In the genomic region with DNA sequence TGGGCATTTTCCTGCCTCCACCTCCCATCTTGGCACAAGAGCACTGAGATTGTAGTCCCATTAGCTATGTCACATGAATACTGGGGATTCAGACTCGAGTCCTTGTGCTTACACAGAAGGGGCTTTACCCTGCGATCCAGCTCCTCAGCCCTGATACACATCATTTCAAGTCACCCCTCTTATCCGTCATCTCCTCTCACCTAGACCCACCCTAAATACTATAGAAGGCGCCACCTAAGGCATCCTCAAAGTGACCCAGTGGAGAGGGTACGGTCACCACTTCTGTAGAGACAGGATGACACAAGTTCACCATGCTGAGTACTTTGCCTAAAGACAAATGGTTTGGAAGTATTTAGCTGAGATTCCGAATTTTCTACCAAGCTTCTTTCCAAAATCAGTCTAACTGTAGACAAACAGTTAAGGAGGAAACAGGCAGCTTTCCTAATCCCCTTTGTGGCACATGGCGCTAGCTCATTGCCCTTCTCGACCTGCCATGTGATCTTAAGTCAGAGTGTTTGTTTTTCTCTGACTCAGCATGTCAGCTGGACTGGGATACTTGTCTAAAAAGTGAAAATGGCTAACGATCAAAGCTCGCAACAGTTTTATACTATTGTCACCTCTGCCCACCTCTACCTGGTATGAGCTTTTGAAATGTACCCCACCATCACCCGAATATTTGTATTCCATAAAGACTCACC, we compare ENCODE assay signal across 14 mouse cellular contexts. TPM values are rescaled to one million over a fixed set of nuclear protein-coding genes. Genes with fewer than 3 reads are reported as not detected.
DNase-seq lines count a peak whose midpoint lies in the region; ATAC-seq and TF ChIP-seq lines count a peak whose summit lies in the region.
"Had no signal": no experiment of that assay in that cellular context is flagged by ENCODE, and none has a peak within 500 bp of the region (broad histone marks: within the 10 kb centered on the region; RNA-seq: fewer than 3 reads in every experiment).

No protein-coding gene starts in this region.

- peak; percentile 41 for DNase-seq in adrenal gland, adult 2 months
- no peak for DNase-seq in adrenal gland, postnatal 4 days (ENCODE audit: low spot score in 2 of 2)
- peak; percentile 24 for DNase-seq in urinary bladder, postnatal 14 days (ENCODE audit: low spot score)
- DNase-seq in urinary bladder, postnatal 25 days (ENCODE audit: low spot score), result no peak
- DNase-seq in yolk sac, embryonic 10.5 days (ENCODE audit: low spot score), result peak; percentile 30
- DNase-seq in frontal cortex, postnatal 10 days (ENCODE audit: low spot score in 2 of 2), result no peak
- DNase-seq in forebrain, postnatal 0 days, result no peak

- no peaks in the 10 kb centered on the region for H3K27me3 ChIP-seq in lung, embryonic 16.5 days (ENCODE audit: control insufficient read depth, insufficient read depth, low read depth, low read length)
- H3K27me3 ChIP-seq in forebrain, postnatal 0 days (ENCODE audit: insufficient read depth, low read length), result no peaks in the 10 kb centered on the region

- H3K36me3 ChIP-seq in lung, embryonic 16.5 days (ENCODE audit: control insufficient read depth, insufficient read depth, low read length), result no peaks in the 10 kb centered on the region
- no peaks in the 10 kb centered on the region for H3K36me3 ChIP-seq in forebrain, postnatal 0 days (ENCODE audit: insufficient read depth)

- H3K4me2 ChIP-seq in lung, embryonic 16.5 days (ENCODE audit: low read depth, low read length), result peak overlapping the region; percentile 9; the same call in 1 of the 2 replicates
- no peak overlapping the region for H3K4me2 ChIP-seq in forebrain, postnatal 0 days (ENCODE audit: low read depth)

- no peak overlapping the region for H3K4me3 ChIP-seq in lung, embryonic 16.5 days (ENCODE audit: low read length)
- H3K4me3 ChIP-seq in forebrain, postnatal 0 days (ENCODE audit: low read depth, low read length), result no peak overlapping the region

- no peak overlapping the region for H3K9ac ChIP-seq in lung, embryonic 16.5 days (ENCODE audit: low read length)
- H3K9ac ChIP-seq in forebrain, postnatal 0 days, result no peak overlapping the region

- no peaks in the 10 kb centered on the region for H3K9me3 ChIP-seq in lung, embryonic 16.5 days (ENCODE audit: control insufficient read depth, low read length)
- H3K9me3 ChIP-seq in forebrain, postnatal 0 days (ENCODE audit: low read length), result no peaks in the 10 kb centered on the region

- H3K4me1 ChIP-seq in lung, embryonic 16.5 days (replicated peaks; ENCODE audit: control insufficient read depth, insufficient read depth, low read length), result no peaks in the 10 kb centered on the region
- no peaks in the 10 kb centered on the region for H3K4me1 ChIP-seq in forebrain, postnatal 0 days (ENCODE audit: insufficient read depth)

- no peak overlapping the region for H3K27ac ChIP-seq in lung, embryonic 16.5 days (ENCODE audit: low read length)
- H3K27ac ChIP-seq in forebrain, postnatal 0 days (ENCODE audit: low read depth, low read length), result no peak overlapping the region

- no peak for TF ChIP-seq CTCF in forebrain, postnatal 0 days (IDR thresholded peaks at IDR 0.05; ENCODE audit: low read depth)

- peak; percentile 54; the same call in 1 of the 2 replicates for ATAC-seq in lung, embryonic 16.5 days (ENCODE audit: low read depth)
- no peak for ATAC-seq in forebrain, postnatal 0 days
- ATAC-seq: forebrain, embryonic 16.5 days had no signal

- 32% methylated on average over 11 of the region's 11 CpGs for WGBS in lung, embryonic 16.5 days
- WGBS in forebrain, postnatal 0 days, result 67% methylated on average over 11 of the region's 11 CpGs

RNA-seq across cellular contexts. Expression of gene Ces1e, which starts 0.6 kb away (rescaled TPM):
- total RNA-seq in adrenal gland, adult 2 months (2021), result under 1 TPM in 1 of 2 experiments, not detected in 1; 0.26 TPM
- not detected in 2 replicates for polyA plus RNA-seq in adrenal gland, adult 2 months (2012; rRNA removed)
- total RNA-seq in adrenal gland, postnatal 4 days (2021), result 1 to 10 TPM in 1 of 2 experiments, under 1 TPM in 1; 0.53 to 1.2 TPM
- polyA plus RNA-seq in lung, embryonic 16.5 days (2015; fragmentation: Nextera tagmentation; extraction: Ambion mirVana), result 0.26 and 0.45 TPM in 2 replicates
- not detected in 2 replicates for total RNA-seq in forebrain, postnatal 0 days (2014; rRNA removed)
- not detected in 2 replicates for polyA plus RNA-seq in forebrain, postnatal 0 days (2015; fragmentation: Nextera tagmentation; extraction: Ambion mirVana)
- total RNA-seq: hematopoietic stem cell, adult 5-6 weeks; layer of hippocampus, adult 18-20 months; left cerebral cortex, postnatal 14 days; midbrain, postnatal 0 days had no signal
- polyA plus RNA-seq: forebrain, embryonic 16.5 days; midbrain, postnatal 0 days; neural tube, embryonic 14.5 days had no signal

RNA-seq across cellular contexts. Expression of gene Ces1d, which starts 31.2 kb away (rescaled TPM):
- 100 to 1,000 TPM; 306 to 500 TPM for total RNA-seq in adrenal gland, adult 2 months (2021)
- polyA plus RNA-seq in adrenal gland, adult 2 months (2012; rRNA removed), result 28.0 and 49.4 TPM in 2 replicates
- total RNA-seq in adrenal gland, postnatal 4 days (2021), result 10 to 100 TPM; 10.9 to 26.2 TPM
- 89.8 and 109 TPM in 2 replicates for polyA plus RNA-seq in lung, embryonic 16.5 days (2015; fragmentation: Nextera tagmentation; extraction: Ambion mirVana)
- 0.15 TPM in 1 of 2 replicates, not detected in the other for total RNA-seq in forebrain, postnatal 0 days (2014; rRNA removed)
- polyA plus RNA-seq in forebrain, postnatal 0 days (2015; fragmentation: Nextera tagmentation; extraction: Ambion mirVana), result 0.29 TPM in 1 of 2 replicates, not detected in the other
- total RNA-seq: hematopoietic stem cell, adult 5-6 weeks; left cerebral cortex, postnatal 14 days had no signal

RNA-seq across cellular contexts. Expression of gene Ces1f, which starts 50.7 kb away (rescaled TPM):
- 10 to 100 TPM; 18.4 to 50.5 TPM for total RNA-seq in adrenal gland, adult 2 months (2021)
- 2.7 and 5.3 TPM in 2 replicates for polyA plus RNA-seq in adrenal gland, adult 2 months (2012; rRNA removed)
- total RNA-seq in adrenal gland, postnatal 4 days (2021), result 1 to 10 TPM in 1 of 2 experiments, under 1 TPM in 1; 0.50 to 2.1 TPM
- polyA plus RNA-seq in lung, embryonic 16.5 days (2015; fragmentation: Nextera tagmentation; extraction: Ambion mirVana), result 2.5 and 2.6 TPM in 2 replicates
- not detected in 2 replicates for total RNA-seq in forebrain, postnatal 0 days (2014; rRNA removed)
- polyA plus RNA-seq in forebrain, postnatal 0 days (2015; fragmentation: Nextera tagmentation; extraction: Ambion mirVana), result not detected in 2 replicates
- total RNA-seq: hematopoietic stem cell, adult 5-6 weeks; layer of hippocampus, adult 18-20 months; left cerebral cortex, postnatal 14 days; midbrain, postnatal 0 days had no signal
- polyA plus RNA-seq: forebrain, embryonic 16.5 days; midbrain, postnatal 0 days; neural tube, embryonic 14.5 days had no signal

Comparison
In these comparisons a context has a peak if more than half of its experiments do, and no peak if none do; other contexts are left out.
1. DNase-seq: peak in adrenal gland, adult 2 months (single experiment), urinary bladder, postnatal 14 days (single experiment) and yolk sac, embryonic 10.5 days (single experiment); none in adrenal gland, postnatal 4 days (0 of 2), urinary bladder, postnatal 25 days (single experiment), frontal cortex, postnatal 10 days (0 of 2) and forebrain, postnatal 0 days (single experiment).
2. RNA of gene Ces1f, which starts 50.7 kb away (total RNA-seq): 18.4 to 50.5 TPM in adrenal gland, adult 2 months; 0.50 to 2.1 TPM in adrenal gland, postnatal 4 days and not detected in forebrain, postnatal 0 days; every median in the first group is over 4 times any median in the second.
3. RNA of gene Ces1d, which starts 31.2 kb away (total RNA-seq): 306 to 500 TPM in adrenal gland, adult 2 months and 10.9 to 26.2 TPM in adrenal gland, postnatal 4 days; 0.15 TPM in forebrain, postnatal 0 days; every median in the first group is over 10 times any median in the second.